ENCODE assay signal across 8 mouse cellular contexts in the genomic region with DNA sequence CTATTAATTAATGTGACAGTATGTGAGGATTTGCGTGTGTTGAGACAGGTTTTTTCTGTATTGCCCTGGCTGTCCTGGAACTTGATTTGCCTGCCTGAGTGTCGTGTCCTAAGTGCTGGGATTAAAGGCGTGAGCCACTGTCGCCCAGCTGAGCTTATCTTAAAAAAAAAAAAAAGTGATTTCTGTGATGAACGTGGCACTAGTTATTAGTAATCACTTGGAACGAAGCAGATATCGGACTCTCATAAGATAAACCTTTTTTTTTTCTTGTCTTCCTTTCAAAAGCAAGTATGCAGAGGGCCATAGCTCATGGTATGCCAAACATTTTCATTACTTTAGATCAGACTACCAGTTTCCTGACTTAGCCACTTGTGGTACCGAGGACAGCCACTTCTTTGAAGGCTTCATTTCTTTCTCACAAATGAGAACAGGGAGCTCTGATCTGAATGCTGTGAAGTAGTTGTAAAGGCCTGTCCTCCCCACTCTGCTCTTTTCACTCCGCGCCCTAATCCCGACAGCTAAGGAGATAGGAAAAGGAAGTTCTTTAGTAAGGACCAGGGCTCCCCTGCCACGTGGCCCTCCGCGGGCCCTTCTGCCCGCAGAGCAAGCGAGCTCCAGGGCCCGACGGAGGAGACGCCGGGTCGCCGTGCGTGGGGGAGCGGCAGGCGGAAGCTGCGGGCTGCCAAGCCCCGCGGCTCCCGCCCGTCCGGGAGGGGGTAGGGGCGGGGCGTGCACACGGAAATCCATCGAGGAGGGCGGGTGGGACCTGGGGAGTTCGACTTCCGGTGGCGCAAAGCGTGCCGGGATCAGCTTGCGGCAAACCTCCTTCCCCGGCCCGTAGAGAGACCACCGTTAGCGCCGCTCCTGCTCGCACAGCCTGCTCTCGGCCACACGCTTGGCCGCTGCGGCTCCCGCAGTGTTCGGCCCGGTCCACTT. TPM values are rescaled to one million over a fixed set of nuclear protein-coding genes. Genes with fewer than 3 reads are reported as not detected.
DNase-seq lines count a peak whose midpoint lies in the region; ATAC-seq and TF ChIP-seq lines count a peak whose summit lies in the region.

A gene (plus strand): TSS at position 771 of the 936 bp plus-strand sequence.

- H3K36me3 ChIP-seq in embryonic facial prominence, embryonic 14.5 days (ENCODE audit: control insufficient read depth, insufficient read depth, low read length): no peaks in the 10 kb centered on the region
- peaks cover 21% of the 10 kb centered on the region for H3K36me3 ChIP-seq in heart, adult 2 months (ENCODE audit: control insufficient read depth, insufficient read depth, low read length)
- H3K36me3 ChIP-seq in limb, embryonic 15.5 days: peaks cover 7% of the 10 kb centered on the region; the same call in 1 of the 2 replicates
- H3K36me3 ChIP-seq in splenic B cell, adult 2 months (ENCODE audit: control insufficient read depth, insufficient read depth, low read length, poor library complexity, severe bottlenecking): no peaks in the 10 kb centered on the region

- no peaks in the 10 kb centered on the region for H3K27me3 ChIP-seq in embryonic facial prominence, embryonic 14.5 days (replicated peaks; ENCODE audit: control insufficient read depth, insufficient read depth, low read length)
- no peaks in the 10 kb centered on the region for H3K27me3 ChIP-seq in heart, adult 2 months (ENCODE audit: control insufficient read depth, insufficient read depth, low read length)
- H3K27me3 ChIP-seq in limb, embryonic 15.5 days: no peaks in the 10 kb centered on the region
- no peaks in the 10 kb centered on the region for H3K27me3 ChIP-seq in splenic B cell, adult 2 months (ENCODE audit: control insufficient read depth, insufficient read depth, low read length, poor library complexity, severe bottlenecking)

- no peak for TF ChIP-seq CTCF in heart, adult 2 months (IDR thresholded peaks at IDR 0.05)

- no peak for TF ChIP-seq EP300 in heart, adult 2 months (IDR thresholded peaks at IDR 0.05; ENCODE audit: insufficient read depth, low read depth, low read length)

- peak within 1 kb of the TSS; percentile 94 for H3K27ac ChIP-seq in embryonic facial prominence, embryonic 14.5 days (replicated peaks; ENCODE audit: low read depth, low read length)
- peak within 1 kb of the TSS; percentile 98 for H3K27ac ChIP-seq in heart, adult 2 months
- H3K27ac ChIP-seq in limb, embryonic 15.5 days: peak within 1 kb of the TSS; percentile 95

- H3K9ac ChIP-seq in embryonic facial prominence, embryonic 14.5 days (ENCODE audit: low read depth, low read length): peak within 1 kb of the TSS; percentile 96
- H3K9ac ChIP-seq in heart, adult 2 months (ENCODE audit: low read depth, low read length): peak within 1 kb of the TSS; percentile 88
- H3K9ac ChIP-seq in limb, embryonic 15.5 days: peak within 1 kb of the TSS; percentile 97

- peaks cover 7% of the 10 kb centered on the region for H3K4me1 ChIP-seq in embryonic facial prominence, embryonic 14.5 days (ENCODE audit: control insufficient read depth, insufficient read depth, low read length)
- H3K4me1 ChIP-seq in heart, adult 2 months (ENCODE audit: control insufficient read depth, insufficient read depth, low read length): peaks cover 4% of the 10 kb centered on the region
- peaks cover 13% of the 10 kb centered on the region; the same call in 1 of the 2 replicates for H3K4me1 ChIP-seq in limb, embryonic 15.5 days

- peak; percentile 97 for ATAC-seq in embryonic facial prominence, embryonic 14.5 days (ENCODE audit: low read depth)
- peak; percentile 96 for ATAC-seq in limb, embryonic 15.5 days (ENCODE audit: insufficient number of reproducible peaks, low FRiP score, low TSS enrichment, low read depth)
- peak; percentile 78 for ATAC-seq in monocyte, adult 5-6 weeks (replicated peaks; ENCODE audit: insufficient number of reproducible peaks, low FRiP score, low TSS enrichment, poor library complexity, severe bottlenecking)

- peak; percentile 92 for DNase-seq in 416B (ENCODE audit: low read depth)
- DNase-seq in adrenal gland, postnatal 4 days (ENCODE audit: low spot score in 2 of 2): peak; percentile 71
- DNase-seq in embryonic facial prominence, embryonic 14.5 days (ENCODE audit: low spot score): peak; percentile 97
- DNase-seq in heart, adult 2 months: peak; percentile 92 to 93
- peak; percentile 81 for DNase-seq in kidney, adult 8-10 months
- peak; percentile 91 for DNase-seq in splenic B cell, adult 2 months (ENCODE audit: low read depth, low spot score)

- peak within 1 kb of the TSS; percentile 92 for H3K4me2 ChIP-seq in embryonic facial prominence, embryonic 14.5 days (ENCODE audit: low read depth, low read length)
- H3K4me2 ChIP-seq in limb, embryonic 15.5 days: peak within 1 kb of the TSS; percentile 74

- H3K9me3 ChIP-seq in embryonic facial prominence, embryonic 14.5 days (ENCODE audit: control insufficient read depth, low read length): no peaks in the 10 kb centered on the region
- H3K9me3 ChIP-seq in limb, embryonic 15.5 days: no peaks in the 10 kb centered on the region

- peak; percentile 76 for TF ChIP-seq POLR2A in heart, adult 2 months (IDR thresholded peaks at IDR 0.05; ENCODE audit: insufficient read depth, low read depth, low read length)

- intact Hi-C loops in heart, adult 2 months (cut with DNase I): loop anchor here (1.0 to 10.0 kb wide), 8 partner anchors 44 to 396 kb away; a partner anchor contains a TSS

- 5% methylated on average over 42 of the region's 55 CpGs for WGBS in embryonic facial prominence, embryonic 14.5 days
- 3% methylated on average over 55 of the region's 55 CpGs for WGBS in heart, adult 2 months
- 2% methylated on average over 55 of the region's 55 CpGs for WGBS in limb, embryonic 15.5 days

- H3K4me3 ChIP-seq in embryonic facial prominence, embryonic 14.5 days (ENCODE audit: low read depth, low read length): peak within 1 kb of the TSS; percentile 98
- H3K4me3 ChIP-seq in heart, adult 2 months: peak within 1 kb of the TSS; percentile 94
- H3K4me3 ChIP-seq in limb, embryonic 15.5 days: peak within 1 kb of the TSS; percentile 98

- H3K79me2 ChIP-seq in heart, adult 2 months (replicated peaks; ENCODE audit: control insufficient read depth, insufficient read depth, low read length): no peaks in the 10 kb centered on the region; the same call in 1 of the 2 replicates

RNA-seq across cellular contexts. Expression of the gene that starts here (rescaled TPM):
- total RNA-seq in adrenal gland, postnatal 4 days (2021): 10 to 100 TPM; 38.8 to 39.8 TPM
- 43.6 and 49.0 TPM in 2 replicates for polyA plus RNA-seq in embryonic facial prominence, embryonic 14.5 days (2014; fragmentation: Nextera tagmentation; extraction: Ambion mirVana)
- total RNA-seq in heart, adult 2 months (2021): 10 to 100 TPM; 19.9 to 20.3 TPM
- polyA plus RNA-seq in heart, adult 2 months (2012; rRNA removed): 9.0 and 13.1 TPM in 2 replicates
- 45.1 and 47.4 TPM in 2 replicates for polyA plus RNA-seq in limb, embryonic 15.5 days (2015; fragmentation: Nextera tagmentation; extraction: Ambion mirVana)
- 64.5 to 80.1 TPM (median 68.5 TPM) in 3 replicates for total RNA-seq in monocyte, adult 5-6 weeks (2017)

Comparison
In these comparisons a context has a peak if more than half of its experiments do, and no peak if none do; other contexts are left out.
1. Peak in every context shown above with its lines: DNase-seq, ATAC-seq, H3K4me3 ChIP-seq and H3K27ac ChIP-seq.